Mouse (Mus musculus): Measurements from ENCODE around the gene Dcdc2a. TPM values are rescaled to one million over a fixed set of nuclear protein-coding genes. Genes with fewer than 3 reads are reported as not detected.

Dcdc2a gene
- total RNA-seq, 2 experiments from 2014 or later: 0.26 TPM; not detected in 1

- DNase-seq: no peak
- intact Hi-C loops (cut with DNase I): no loop called here
Observed at GRCm38 (mm10) chr13:25160804-25161203, 105.0 kb downstream of the Dcdc2a start.

- intact Hi-C loops (cut with DNase I): no loop called here
- no peak for DNase-seq
Observed at GRCm38 (mm10) chr13:25162594-25162993, 106.8 kb downstream of the Dcdc2a start.

DNA sequence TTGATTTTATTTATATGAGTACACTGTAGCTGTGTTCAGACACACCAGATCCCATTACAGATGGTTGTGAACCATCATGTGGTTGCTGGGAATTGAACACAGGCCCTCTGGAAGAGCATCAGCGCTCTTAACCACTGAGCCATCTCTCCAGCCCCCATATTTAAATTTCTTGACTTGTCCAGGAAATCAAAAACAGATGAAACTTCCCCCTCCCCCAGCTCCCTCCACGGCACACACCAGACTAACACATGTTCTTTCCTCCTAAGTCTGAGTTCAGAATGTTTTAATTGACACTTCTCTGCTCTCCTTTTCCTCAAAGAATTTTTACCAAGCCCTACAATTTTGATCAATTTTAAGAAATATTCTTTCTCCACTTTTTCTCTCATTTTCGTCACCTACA is 113.1 kb downstream of the Dcdc2a start:
- intact Hi-C loops (cut with DNase I): no loop called here
- no peak for DNase-seq

DNA sequence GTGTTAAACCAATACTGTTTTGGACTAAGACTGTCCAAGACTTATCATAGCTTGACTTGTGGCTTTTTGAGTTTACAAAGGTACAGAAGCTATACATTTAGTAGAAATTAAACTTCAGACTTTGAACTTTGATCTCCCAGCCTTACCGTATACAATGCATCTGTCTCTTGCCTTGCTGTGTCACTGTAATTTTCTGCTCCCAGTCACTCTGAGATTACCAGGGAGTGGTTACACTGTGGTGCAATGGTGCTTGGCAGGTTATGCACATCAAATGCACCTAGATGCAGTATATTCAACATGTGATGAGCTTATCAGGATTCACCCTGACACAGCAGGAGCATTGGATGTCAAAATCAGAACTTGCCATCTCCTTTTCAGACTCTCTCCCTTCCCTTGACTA is 122.0 kb downstream of the Dcdc2a start:
- intact Hi-C loops (cut with DNase I): no loop called here
- no peak for DNase-seq

DNA sequence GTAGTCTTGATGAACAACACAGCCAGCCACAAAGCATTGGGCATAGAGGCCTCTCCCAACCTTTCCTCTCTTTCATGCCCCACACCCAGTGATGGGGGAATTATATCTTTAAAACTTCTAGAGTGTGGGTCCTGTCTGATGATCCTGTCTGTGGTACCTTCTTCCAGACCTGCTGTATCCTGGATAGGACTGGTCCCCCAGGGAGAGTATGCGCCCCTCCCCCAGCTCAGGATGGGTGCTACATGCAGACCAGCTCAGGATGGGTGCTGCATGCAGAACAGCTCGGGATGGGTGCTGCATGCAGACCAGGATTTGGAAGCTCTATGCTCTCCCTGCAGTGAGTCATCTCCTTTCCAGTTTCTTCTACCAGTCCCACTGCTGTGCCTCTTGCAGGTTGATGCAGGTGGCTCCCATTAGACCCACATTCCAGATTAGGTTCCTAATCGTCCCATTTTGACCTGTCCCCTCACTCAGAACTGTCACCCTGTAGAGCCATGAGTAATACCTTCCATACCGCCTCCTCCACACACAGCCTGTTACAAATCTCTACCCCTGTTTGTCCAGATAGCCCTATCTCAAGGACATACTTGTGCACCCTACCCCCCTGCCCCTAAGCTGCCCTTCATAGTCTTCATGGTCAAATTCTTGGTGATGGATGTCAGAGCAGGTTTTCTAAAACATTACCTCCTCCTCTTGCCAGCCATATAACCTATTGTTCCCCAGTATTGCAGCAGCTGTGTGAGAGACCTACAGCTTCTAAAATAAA is 122.6 kb downstream of the Dcdc2a start:
- intact Hi-C loops (cut with DNase I): no loop called here
- DNase-seq: no peak

GRCm38 (mm10) chr13:25186436-25187325 is 130.9 kb downstream of the Dcdc2a start:
- intact Hi-C loops (cut with DNase I): no loop called here

DNA sequence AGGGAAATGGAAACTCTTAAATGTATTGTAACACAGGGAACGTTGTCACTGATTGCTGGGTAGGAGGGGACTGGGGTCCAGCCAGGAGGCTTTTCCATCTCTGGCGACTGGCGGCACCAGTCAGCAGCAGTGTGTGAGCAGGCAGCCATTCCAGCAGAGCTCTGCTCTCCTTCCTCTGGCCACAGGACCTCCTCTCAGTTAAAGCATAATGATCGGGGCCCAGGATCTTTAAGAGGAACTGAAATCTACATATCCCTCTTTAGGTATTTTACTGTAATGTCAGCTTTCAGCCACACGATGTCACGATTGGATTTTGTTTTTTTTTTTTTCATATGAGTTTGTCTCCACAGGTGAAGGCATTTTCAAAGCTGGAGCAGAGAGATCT is 131.5 kb downstream of the Dcdc2a start:
- no peak for DNase-seq
- intact Hi-C loops (cut with DNase I): no loop called here

More at GRCm38 (mm10) chr13:25186436-25187325, 130.9 kb downstream of the Dcdc2a start:
- DNase-seq: no peak

DNA sequence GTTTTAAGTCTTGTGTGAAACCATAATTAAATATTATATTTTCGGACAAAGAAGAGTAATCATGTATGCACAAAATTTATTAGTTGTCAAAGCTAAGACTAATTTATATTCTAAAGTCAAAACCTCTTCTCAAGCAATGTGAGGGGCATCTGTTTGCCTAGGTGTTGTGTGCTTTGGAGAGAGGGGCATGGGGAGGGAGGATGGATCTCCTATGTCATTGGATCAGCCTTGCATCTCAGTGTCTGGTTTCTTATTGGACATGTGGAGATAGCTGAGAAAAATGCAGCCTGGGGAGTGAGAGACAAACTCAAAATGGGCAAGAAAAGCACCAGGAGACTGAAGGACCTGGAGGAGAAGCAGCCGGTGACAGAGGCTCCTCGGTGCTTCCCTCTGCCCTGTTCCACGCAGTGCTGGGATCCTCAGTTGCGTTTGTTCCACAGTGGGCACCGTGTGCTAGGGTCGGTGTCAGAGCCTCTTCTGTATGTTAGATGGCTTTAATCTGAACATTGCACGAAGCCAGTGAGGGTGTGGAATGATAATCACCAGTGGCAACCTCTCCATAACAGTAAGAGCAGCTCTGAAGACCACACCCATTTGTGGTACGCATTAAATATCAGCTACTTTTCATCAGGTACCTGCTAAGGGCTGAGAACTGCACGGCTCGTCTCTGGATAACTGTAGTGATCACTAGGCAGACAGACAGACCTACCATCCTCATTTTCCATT is 133.8 kb downstream of the Dcdc2a start:
- intact Hi-C loops (cut with DNase I): no loop called here
- no peak for DNase-seq

DNA sequence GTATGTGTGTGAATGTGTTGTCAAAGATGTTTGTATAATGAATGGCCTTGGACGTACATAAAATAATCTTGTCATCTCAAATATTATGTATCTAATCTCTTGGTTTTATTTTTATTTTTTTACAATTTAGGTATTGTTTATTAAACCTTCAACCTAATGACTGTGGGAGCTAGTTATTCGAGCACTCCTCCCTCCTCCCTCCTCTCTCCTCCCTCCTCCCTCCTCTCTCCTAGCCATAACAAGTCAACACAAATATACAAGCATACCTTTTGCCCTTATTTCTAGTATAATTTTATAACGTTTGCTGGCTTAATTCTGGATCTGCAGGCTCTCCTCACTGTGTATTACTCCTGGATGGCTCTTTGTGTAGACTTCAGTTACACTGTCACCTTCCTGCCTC is 134.4 kb downstream of the Dcdc2a start:
- no peak for DNase-seq
- intact Hi-C loops (cut with DNase I): no loop called here

DNA sequence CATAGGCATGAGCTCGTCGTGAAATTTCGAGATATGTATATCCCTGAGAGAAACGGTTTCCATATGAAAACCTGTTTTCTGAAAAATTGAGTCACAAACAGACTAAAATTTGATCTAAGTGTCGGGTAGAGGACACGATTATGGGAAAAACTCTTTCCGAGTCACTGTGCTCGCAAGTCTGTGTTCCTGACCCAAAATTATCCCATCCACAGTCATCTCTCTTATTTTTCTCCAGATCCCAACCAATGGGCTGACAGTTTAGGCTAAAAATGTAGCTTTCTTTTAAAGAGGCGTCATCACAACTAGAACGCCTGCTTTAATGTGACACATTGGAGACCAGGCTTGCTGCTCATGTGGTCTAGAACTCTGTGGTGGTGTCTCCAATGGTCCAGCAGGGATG is 139.9 kb downstream of the Dcdc2a start:
- DNase-seq: no peak
- intact Hi-C loops (cut with DNase I): no loop called here

DNA sequence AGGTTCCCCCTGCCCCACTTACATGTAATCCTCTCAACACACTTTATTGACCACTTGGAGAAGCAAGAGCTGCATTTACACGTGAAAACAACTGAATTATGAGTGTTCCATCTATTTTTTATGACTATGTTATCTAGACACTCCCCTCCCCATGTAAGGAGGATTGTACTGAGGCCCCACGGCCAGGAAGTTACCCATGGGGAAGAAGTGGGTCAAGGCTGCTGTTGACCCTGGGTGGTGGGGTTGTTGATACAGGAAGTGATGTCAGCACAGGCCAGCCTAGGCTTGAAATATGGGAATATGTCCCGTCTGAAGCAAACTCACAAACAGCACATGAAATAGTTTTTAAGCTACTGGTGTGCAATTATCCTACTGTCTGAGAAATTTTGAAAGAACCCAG is 144.1 kb downstream of the Dcdc2a start:
- intact Hi-C loops (cut with DNase I): no loop called here
- no peak for DNase-seq

DNA sequence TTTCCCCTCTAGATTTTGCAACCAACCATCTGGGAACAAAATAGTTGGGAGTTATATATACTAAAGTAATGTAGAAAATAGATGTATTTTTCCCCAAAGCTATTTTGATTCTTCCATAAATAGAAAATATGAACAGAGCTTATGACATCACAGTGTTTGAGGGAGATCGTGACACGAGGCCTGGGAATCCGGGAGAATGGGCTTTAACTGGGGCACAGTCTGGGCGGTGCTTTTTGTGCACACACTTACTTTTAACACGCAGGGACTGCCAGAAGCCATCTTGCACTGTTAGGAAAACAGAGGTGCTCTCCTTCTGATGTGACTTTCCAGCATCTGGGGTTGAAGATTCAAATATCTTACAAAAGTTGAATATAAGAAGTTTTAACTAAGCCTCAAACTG is 151.1 kb downstream of the Dcdc2a start:
- no peak for DNase-seq
- intact Hi-C loops (cut with DNase I): no loop called here

DNA sequence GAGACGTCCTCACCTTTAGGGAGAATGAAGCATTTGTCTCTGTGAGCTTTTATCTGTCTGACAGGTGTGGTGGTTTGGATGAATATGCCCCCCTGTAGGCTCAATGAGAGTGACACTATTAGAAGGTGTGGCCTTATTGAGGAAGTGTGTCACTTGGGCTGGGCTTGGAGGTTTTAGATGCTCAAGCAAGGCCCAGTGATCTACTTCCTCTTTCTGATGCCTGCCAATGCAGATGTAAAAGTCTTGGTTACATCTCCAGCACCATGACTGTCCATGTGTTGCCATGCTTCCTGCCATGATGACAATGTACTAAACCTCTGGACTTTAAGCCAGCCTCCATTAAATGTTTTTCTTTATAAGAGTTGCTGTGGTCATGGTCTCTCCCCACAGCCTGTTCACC is 162.6 kb downstream of the Dcdc2a start:
- no peak for DNase-seq
- intact Hi-C loops (cut with DNase I): no loop called here

DNA sequence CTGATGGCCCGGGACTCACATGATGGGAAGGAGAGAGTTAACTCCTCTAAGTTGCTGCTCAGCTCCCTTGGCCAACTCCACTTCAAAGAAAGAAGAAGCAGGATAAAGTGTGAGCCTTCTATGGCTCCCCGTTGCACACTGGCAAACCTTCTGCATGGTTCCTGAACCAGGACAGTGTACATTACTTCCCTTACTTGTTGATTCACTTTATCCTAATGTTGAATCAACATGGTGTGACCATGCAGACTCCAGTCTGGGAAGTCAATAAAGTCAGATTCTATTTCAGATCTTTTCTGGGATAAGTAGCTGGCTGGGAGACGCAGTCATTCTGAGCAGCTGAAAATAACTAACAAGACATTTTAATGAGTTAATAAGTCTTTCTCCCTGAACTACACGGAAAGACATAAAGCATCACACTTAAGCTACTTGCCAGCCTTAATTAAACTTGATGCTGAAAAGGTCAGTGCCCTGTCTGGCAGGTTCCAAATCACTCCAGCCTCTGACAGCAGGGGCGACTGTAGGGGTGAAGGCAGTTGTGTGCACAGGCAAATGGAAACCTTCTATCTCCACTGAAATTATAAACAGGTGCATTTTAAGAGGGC is 164.5 kb downstream of the Dcdc2a start:
- intact Hi-C loops (cut with DNase I): no loop called here
- DNase-seq: no peak

DNA sequence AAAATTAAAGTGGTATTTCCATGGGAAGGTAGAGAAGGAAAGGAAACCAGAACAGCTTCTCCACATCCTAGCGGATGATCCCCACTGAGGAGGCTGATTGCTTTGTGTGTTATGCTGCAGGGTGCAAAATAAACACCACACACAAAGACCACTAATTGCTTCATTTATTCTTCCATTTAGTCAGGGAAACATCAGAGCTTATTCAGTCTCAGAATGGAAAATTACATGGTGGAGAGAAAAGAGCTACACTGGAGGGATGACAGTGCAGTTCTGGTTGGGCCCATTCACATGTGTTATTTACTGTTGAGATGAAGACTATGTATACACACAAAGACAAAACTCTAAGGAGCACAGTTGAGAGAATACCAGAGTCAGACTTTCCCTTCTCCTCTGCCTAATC is 196.1 kb downstream of the Dcdc2a start:
- intact Hi-C loops (cut with DNase I): no loop called here

GRCm38 (mm10) chr13:25254478-25255263 is 198.9 kb downstream of the Dcdc2a start:
- intact Hi-C loops (cut with DNase I): no loop called here

More for the DNA sequence above, 196.1 kb downstream of the Dcdc2a start:
- no peak for DNase-seq

GRCm38 (mm10) chr13:25257608-25258007 is 201.8 kb downstream of the Dcdc2a start:
- DNase-seq: no peak
- intact Hi-C loops (cut with DNase I): no loop called here

More at GRCm38 (mm10) chr13:25254478-25255263, 198.9 kb downstream of the Dcdc2a start:
- DNase-seq: no peak
